Mouse (Mus musculus): ENCODE measurements at regions not wholly inside any gene's neighbourhood (a gene's known extent, or its start where the extent isn't known, plus 50 kb on each side); places are given as distances from the start of the nearest gene placed in this dataset.

DNA sequence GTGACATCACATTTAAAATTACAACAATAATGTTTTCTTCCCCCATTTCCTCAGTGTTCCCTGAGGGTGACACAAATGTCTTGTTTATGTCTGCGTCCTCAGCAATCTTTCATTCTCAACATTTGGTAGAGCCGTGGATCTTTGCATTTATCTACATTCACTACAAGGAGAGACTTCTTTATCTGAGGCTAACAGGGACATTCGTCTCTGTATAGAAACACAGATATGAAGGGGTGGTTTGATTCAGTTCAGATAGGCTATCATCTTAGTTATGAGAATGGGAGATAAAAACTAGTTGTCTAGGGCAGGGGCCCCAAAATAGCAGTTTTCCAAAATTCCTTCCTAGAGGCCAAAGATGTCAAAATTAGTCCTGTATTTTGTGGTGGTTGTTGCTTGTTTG lies 111.2 kb downstream of the Car2 start:
- TF ChIP-seq CTCF (IDR thresholded peaks at IDR 0.05) (no peak), EP300 (IDR thresholded peaks at IDR 0.05) (no peak)
